Mouse (Mus musculus) lung, postnatal 4 days (tissue): ENCODE data around the gene Clec2d.

Experiments used
- DNase-seq, 2 experiments: peaks; one replicate each; pipeline ENCODE4 v3.0.0; 2021

The Clec2d gene

DNA sequence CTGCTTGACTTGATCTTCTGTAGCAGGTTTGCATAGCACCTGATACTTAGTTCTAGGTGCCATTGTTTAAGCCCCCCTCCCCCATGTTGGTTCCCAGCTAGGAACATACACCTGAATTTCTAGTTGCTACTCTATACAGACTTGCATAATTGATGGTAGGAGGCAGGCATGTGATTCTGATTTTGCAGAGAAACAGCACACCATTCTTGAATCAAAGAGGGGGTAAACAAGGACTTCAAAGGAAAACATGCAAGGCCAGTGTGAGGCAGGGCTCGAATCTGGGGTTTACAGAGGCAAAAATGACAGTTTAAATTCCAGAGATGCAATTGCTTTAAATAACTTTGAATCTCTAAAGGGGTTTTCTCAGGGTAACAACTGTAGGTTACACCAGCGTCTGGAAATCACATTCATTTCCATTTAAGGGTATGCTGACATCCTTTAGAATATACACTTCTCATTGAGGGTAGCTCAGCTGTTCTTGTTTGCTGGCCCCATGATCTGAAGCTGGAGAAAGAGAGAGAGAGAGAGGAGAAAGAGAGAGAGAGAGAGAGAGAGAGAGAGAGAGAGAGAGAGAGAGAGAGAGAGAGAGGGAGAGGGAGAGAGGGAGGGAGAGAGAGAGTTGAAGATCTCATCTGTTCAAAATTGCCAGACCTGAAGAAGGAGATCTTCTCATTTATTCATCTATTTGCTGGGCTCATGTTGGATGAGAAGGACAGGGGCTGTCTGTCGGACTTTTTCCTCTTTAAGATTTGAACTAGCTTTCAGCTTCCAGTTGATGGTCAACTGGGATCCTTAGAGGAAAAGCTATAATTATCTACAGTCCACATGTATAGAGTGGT is 48.7 kb downstream of the Clec2d start:
- DNase-seq: no peak

DNA sequence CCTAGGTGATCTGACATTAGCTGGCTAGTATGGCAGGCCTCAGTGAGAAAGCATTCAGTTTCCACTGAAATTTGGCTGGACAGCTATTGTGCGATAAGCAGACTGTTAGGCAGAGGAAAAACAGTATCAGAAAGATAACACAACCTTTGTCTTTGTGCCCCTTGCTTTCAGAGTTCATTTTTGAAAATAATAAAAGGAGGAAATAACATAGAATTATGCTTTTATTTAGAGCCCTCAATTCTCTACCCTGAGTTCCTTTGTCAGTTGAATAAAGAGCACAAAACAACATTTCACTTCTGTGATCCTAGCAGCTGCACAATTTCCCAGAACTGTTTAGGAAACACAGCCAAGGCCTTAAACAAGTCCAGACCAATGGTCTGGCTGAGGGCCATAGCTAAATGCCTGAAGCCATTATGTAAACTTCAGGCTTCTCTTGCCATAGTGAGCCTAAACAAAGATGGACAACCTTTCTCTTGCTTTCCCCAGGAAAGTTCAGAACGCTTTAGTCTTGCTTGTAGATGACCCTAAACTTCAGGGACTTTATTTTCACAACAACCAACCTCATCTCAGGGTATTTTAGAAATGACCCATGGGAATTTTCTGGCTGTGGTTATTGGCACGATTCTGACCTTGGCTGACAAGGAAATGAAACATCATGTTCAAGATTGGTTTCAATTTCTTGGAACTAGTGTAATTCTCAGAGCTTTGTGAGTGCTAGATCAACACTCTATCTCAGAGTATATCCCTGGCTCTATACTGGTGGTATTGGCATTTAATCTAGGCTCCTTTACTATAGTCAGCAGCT is 49.6 kb downstream of the Clec2d start:
- peak; percentile 74 to 77 for DNase-seq

DNA sequence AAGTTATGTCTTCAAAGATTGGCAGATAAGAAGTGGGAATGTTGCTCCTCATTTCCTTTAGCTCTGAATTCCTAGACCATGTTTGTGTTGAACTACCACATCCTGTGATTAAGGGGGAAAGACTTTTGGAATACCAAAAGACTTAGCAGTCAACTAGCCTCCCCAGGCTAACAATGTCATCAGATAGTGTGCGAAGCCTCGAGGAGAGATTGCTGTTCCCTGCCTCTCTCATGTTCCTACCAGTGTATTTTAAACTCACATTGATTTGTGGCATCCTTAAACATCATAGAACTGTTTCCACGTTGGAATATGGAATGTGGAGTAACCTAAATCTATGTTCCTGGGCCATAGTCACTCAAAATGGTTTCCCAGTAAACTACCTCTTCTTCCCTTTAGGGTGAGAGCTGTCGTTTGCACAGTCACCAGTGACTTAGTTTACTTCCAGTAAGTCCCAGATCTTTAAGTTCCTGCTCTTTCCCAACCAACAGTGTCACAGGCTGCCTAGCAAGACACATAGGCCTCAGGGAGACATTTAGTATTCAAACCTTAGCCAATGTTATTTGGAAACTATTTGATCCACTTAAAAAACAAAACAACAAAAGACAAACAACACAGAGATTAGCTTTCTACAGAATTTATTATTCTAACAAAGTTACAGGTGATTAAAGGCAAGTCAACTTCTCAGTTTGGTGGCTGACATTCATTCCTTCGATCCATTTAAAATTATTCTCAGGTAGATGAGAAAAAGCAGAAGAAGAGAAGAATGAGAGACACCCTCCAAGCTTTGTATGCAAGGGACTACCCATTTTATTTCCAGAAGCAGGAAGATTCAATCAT is 51.8 kb downstream of the Clec2d start:
- no peak for DNase-seq

DNA sequence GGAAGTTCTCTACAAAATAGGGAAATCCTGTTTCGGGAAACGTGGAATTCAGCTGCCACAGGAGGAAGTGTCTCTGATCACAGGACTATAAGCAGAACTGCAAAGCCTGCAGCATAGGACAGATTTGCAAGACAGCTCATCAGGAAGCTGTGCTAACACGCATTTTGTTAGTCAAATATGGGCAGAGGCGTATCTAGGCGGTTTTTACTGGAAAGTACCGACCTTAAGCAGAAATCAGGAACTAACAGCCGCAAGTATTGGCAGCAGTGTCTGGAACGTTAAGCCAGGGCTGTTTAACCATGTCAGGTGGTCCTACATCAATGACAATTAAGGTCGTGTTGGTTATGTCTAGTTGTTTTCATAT is 52.4 kb downstream of the Clec2d start:
- peak; percentile 61 to 72 for DNase-seq

- no peak for DNase-seq
These were observed 53.0 kb downstream of the Clec2d start for GRCm38 (mm10) chr6:129233366-129233954.

DNA sequence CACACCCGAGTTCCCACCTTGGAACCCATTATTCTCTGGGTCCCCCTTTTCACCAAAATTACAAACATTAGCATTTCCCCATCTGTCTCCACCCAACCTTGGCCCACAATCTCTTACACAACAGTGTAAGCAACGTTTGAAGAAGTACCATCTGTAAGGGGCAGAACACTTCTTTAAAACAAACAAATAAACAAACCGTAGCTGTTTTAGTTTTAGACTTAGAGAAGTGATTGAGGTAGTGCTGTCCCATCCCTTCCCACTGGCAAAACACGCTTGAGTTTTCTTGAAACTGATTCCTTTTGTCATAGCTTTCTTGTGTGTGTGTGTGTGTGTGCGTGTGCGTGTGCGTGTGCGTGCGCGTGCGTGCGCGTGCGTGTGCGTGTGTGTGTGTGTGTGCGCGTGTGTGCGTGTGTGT is 53.5 kb downstream of the Clec2d start:
- DNase-seq: no peak

DNA sequence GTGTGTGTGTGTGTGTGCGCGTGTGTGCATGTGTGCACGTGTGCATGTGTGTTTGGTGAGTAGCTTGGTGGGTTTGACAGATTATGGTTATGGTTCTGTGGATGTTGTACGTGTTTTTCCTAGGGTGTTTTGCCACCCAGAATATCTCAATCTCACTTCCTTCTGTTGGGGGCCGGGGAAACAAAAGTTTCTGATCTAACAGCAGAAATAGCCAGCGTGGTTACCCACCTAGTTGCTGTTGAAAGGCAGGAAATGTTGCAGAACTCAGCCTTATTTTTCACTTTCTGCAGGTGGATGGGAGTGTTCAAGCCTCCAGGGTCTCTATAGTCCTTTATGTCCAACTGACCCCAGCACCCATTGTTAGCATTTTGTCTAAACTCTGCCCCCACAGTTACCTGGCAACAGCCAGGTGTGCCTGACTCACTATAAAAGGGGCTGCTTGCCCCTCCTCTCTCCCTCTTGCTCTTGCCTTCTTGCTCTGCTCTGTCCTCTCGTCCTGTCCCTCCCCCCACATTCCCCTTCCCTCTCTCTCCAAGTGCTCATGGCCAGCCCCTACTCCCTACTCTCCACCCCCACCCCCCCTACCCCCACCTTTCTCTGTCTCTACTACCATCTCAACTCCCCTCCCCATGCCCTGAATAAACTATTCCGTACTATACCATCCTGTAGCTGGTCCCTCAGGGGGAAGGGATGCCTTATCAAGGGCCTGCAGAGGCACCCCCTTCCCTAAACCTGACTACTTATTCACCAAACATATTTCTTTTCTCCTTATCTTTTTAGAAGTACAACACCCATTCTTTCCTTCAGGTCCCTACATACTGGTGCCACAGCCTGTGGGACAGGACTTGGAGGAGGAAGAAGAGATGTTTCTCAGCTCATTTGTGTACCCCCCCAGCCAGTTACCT is 54.3 kb downstream of the Clec2d start:
- DNase-seq: peak in 1 of 2 experiments; percentile 22

DNA sequence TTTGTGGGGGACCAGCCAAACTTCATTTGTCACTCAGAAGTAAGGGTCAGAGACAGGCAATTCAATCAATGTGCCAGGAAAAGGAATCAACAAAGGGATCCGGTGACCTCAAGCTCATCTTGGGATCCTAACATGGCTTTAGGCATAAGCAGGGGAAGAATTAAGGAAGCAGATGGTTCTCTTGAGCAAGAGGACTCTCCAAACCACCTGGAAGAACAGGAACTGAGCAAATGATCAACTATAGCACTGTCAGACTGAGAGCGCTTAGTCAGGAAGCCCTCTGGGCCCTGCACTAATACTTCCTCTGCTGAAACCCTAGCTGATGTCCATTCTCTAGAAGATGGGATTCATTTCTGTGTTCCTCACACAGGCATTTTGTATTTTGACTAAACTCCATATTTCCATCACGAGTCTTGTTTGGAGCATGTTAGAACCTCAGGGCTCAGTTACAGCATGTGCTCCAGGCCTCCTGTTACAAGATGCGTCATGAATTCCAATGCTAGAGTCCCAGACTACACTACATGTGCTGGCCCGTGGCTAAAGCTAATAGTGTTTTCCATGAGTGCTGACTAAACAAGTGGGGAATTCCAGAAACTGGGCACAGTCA is 55.5 kb downstream of the Clec2d start:
- peak; percentile 41 to 63 for DNase-seq
